Mouse (Mus musculus): ENCODE measurements around the gene Tmem129.
A peak's percentile ranks its signal among the peaks of the same experiment; 100 is the strongest.

The Tmem129 gene

DNA sequence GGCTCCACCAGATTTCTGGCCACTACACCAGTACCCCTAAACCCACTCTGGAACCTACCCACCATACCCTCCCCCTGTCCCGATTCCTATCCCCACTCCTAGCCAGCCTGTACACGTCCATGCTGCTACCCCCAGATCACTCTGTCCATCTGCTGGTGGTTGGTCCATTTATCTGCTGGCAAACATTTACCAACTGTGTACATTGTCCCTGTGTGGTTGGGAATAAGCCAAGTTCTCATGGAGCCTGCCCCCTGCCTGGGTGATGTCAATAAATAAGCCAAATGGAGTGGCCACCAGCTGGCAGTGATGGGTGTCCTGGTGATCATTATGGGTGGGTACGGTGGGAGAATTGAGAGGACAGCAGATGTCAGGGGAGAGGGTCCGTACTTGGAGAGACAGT lies 28.9 kb upstream of the Tmem129 start:
- no peak for DNase-seq (ENCODE audit: low spot score)

DNA sequence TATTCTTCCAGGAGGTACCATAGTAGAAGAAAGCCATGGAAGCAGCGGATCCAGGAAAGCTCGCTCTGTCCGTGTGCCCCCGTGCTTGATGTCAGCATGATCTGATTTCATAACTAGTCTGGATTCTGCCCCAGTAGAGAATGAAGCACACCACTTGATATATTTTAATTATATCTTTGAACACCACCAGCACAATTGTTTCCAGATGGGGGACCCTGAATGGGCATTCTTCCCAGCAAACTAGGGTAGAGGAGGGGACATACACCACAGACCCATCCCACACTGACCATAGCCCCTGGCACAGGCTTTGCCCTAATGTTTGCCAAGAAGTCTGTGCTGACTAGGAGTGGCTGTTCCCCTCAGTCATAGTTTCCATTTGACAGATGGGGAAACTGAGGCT lies 26.7 kb upstream of the Tmem129 start:
- DNase-seq (ENCODE audit: low spot score), result no peak

DNA sequence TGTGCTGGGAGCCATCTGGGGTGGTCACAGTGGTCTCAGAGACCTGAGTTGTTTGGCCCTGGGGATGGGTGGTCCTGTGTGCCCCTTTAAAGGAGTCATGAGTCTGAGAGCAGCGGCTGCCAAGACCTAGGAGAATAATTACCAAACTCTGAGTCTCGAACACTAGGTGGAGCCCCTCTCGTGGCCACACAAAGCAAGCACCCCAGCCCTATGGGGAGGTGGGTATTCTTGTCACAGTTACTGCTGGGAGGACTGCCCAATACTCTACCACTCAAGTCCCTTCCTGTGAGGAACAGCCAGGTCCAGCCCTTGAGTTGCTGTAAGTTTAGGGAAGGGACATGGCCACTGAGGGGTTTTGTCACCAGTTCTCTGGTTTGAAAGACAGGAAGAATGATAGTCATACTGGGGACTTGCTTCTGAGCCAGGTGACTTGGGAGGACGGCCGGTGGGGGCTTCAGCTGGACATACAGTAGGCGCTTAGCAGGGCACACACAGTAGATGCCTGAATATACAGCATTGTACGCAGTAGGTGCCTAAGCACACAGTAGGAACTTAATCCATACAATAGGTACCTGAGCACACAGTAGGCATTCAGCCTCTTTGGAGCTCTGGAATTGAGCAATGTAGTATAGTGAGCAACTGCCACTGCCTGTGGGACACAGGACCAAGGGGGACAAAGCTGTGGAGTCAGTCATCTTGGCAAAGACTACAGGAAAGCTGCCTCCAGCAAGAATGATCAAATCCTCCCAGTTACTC lies 25.9 kb upstream of the Tmem129 start:
- DNase-seq (ENCODE audit: low spot score), result peak; percentile 46

DNA sequence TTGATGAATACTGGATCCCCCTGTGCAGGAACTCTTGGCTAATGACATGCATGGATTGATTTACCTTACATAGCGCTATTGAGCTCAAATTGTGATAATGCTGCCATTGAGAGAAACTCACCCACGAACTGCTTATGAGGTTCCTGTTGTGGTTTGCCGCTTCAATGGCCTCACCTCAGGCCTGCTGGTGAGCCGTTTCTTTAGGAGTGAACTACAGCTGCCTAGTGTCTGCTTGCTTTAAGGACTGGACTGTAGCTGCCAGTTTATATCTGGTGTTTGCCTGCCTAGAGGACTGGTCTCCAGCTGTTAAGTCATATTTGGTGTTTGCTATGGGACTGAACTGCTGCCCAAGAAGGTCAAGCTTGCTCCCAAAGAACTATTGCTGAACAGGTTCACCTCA lies 24.7 kb upstream of the Tmem129 start:
- no peak for DNase-seq (ENCODE audit: low spot score)

DNA sequence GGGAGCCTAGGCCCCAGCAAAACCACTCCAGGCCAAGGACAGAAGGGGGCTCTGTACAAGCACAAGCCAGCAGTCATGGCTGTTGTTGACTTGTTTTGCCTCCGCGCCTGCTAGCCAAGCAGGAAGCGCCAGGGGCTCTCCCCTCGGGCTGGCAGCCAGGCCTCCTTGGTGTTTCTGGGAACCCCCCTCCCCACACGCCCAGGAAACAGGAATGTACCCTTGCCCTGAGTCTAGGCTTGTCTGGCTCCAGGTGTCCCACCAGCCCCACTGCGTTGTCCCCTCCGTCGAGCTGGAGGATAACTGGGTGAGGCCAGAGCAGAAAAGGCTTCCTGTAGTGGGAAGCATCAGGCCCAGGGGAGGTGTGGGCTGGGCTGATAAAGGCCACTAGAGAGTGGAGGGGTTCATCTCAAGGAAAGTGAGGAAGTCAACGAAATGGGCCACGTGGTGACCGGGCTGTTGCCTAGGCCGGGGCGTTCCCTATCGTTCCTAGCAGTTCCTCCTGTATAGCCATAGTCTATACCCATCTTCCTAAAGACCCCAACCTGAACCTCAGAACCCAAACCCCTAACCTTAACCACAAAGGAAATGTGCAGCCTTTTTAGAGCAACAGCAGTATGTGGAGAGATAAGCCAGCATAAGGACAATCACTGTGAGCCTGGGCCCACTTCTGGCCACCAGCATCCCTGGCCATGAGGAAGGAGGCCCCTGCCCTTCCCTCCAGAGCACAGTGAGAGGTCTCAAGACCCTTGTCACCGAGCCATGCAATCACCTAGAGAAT lies 23.6 kb upstream of the Tmem129 start:
- DNase-seq (ENCODE audit: low spot score), result no peak

DNA sequence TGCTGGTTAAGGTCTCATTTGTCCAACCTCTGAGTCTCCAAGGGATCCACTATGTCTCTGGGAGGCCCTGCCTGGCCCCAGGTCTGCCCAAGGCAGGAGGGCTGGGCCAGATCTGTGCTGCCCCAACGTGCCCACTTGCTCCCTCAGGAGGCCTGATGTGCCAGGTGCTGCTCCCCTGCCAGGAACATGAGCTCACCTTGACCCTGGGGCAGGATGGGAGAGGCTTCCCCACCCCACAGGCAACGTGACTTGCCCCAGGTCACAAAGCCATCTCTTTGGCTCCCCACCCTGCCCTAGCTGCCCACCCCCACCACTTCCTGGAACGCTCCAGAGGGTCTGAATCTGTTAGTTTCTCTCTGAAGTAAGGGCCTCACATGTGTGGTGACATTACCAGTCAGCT lies 22.8 kb upstream of the Tmem129 start:
- no peak for DNase-seq (ENCODE audit: low spot score)

- DNase-seq (ENCODE audit: low spot score), result no peak
Observed at GRCm38 (mm10) chr5:33678244-33678643, 20.0 kb upstream of the Tmem129 start.

DNA sequence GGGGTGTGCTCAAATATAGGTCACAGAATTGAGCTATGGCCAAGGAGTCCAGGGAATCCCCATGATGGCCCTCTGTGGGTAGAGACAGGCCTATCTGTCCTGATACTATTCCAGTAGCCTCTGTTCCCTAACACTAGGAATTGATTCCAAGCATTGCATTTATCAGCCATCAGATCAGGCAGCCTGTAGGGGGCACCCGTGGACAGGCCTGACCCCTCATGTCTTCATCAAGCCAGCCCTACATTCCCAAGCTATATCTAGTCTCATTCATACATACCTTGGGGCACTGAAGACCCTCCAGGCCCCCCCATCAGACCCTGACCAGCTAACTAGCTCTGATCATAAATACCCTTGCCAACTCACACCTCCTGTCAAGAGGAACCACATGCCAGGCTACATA lies 17.7 kb upstream of the Tmem129 start:
- DNase-seq (ENCODE audit: low spot score), result no peak

DNA sequence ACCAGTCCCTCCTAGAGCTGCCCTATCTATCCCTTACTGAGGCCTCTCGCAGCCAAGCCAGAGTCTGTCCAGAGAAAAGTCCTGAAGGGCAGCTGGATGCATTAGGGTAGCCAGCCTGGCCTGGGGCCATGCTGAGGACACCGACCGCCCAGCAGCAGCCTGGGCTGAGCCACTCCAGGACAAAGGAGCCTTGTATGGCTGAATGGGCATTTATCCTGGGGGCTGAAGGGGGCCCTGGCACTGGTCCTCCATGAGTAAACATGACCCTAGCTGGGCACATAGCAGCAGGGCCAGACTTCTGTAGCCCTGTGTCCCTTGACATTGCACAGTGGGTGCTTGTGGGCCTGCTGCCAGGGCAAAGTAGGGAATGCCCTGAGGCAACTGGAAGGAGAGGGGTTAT lies 16.2 kb upstream of the Tmem129 start:
- DNase-seq (ENCODE audit: low spot score), result no peak

DNA sequence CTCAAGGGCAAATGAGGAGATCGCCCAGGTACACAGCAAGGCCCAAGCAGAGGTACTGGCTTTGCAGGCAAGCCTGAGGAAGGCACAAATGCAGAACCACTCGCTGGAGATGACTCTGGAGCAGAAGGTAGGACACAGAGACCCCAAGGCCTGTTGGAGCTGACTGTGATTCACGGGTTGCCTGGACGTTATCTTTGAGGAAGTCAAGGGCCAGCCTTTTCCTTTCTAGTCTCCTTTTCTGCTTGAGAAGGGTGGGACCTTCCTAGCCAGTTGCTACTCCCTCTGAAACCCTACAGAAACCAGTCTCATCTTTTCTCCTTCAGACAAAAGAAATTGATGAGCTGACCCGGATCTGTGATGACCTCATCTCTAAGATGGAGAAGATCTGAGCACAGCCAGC lies 13.4 kb upstream of the Tmem129 start:
- DNase-seq (ENCODE audit: low spot score), result no peak

GRCm38 (mm10) chr5:33668223-33668622 lies 10.0 kb upstream of the Tmem129 start:
- DNase-seq (ENCODE audit: low spot score), result no peak

GRCm38 (mm10) chr5:33658664-33659050 lies 441 bp upstream of the Tmem129 start:
- DNase-seq (ENCODE audit: low spot score), result no peak

GRCm38 (mm10) chr5:33657251-33657786 lies 897 bp downstream of the Tmem129 start:
- DNase-seq (ENCODE audit: low spot score), result no peak

GRCm38 (mm10) chr5:33656739-33657138 lies 1.5 kb downstream of the Tmem129 start:
- no peak for DNase-seq (ENCODE audit: low spot score)

DNA sequence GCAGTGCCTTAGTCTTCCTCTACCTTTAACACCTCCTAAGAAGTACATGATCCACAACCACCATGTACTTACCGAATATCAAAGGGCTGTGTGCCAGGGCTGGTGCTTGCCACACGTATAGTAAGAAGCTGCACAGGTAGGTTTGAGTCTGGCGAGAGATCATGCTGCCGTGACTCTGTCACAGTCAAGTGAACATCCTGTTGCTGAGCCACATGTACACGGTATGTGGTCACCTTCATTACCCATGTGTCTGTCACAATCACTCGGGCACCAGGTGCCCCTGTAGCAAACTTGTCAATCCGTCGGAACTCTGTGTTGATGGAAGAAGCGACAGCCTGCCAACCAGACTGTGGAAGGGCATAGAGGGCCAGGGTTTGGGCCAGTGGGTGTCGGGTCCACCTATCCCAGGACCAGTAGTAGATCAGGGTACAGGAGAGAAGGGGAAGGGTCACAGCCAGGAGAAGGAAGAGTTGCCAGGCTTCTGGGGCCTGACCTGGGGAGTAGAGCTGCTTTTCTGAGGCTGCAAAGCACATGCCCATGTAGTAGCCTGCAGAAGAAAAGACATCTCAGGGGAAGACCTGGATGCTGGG lies 2.9 kb downstream of the Tmem129 start:
- no peak for DNase-seq (ENCODE audit: low spot score)

DNA sequence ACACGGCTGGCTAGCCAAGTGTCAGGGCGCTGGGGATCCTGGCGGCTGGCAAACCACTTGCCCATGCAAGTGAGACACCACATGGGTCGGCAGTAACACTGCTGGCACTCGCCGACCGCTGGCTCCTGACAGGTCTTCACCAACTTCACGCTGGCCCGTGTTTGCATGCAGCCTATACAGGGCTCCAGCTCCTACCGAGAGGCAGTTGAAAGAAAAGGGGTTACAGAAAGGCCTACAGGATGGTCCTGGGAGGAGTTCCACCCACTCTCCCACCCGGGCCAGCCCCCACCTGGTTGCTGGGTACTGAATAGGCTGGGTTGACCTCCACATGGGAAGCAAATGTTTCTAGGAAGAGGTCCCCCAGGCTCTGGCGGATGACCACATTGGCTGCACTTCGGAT lies 3.8 kb downstream of the Tmem129 start:
- DNase-seq (ENCODE audit: low spot score), result no peak

GRCm38 (mm10) chr5:33652783-33653173 lies 5.4 kb downstream of the Tmem129 start:
- no peak for DNase-seq (ENCODE audit: low spot score)

DNA sequence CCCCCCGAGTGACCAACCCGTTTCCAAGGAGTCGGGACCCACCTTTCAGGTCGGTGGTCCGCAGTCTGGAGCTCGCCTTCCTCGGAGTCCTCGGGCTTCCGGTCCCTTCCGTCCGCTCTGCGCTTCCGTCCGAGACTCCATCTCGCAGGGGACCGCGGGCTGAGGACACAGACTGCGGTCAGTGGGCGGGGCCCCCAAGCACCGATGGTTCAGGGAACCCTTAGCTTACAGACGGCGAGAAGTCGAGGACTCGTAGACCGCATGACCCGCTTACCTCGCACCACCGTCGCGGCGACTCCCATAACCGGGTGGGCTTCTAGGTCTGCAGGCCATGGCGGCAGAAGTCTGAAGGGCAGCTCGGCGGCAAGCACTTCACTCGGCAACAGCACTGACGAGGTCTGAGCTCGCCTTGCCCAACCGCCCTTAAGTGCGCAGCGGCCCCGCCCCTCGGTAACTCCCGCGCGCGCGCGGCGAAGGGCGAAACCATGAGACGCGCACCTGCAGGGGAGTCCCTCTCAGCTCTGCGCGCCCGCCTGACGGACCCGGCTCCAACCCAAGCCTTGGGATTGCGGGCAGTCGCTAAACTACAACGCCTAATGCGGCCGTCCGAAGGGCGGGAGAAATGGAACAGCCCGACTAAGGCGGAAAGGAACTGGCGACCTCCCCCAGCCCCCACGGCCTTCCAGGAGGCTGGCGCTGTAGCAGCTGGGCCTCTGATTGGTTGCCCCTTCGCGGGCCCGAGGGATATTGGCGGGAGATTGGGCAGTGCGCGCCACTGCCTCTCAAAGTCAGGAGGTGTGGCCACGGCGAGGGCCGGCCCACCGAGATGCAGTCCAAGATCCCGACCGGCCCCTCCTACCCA lies 6.1 kb downstream of the Tmem129 start, which contains the start of gene Slbp:
Slbp (minus strand) TSS at position 654 of the 862 bp plus-strand sequence.
- peak; percentile 92 for DNase-seq (ENCODE audit: low spot score)

DNA sequence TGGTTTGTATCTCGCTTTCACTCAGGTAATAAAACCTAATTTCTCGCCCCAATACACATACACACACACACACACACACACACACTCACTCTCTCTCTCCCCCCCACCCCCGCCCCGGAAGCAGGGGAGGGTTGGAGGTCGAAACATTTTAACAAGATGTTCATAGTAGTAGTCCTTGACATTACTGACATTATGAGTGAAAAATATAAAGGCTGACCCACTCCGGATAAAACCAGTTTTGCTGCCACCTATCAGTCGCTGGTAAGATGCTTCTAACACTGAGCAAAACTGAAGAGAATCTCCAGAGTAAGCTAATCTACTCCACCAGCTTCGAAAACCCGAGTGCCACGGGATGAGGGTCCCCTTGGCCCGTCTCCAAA lies 6.7 kb downstream of the Tmem129 start:
- no peak for DNase-seq (ENCODE audit: low spot score)

GRCm38 (mm10) chr5:33651017-33651416 lies 7.2 kb downstream of the Tmem129 start:
- no peak for DNase-seq (ENCODE audit: low spot score)

DNA sequence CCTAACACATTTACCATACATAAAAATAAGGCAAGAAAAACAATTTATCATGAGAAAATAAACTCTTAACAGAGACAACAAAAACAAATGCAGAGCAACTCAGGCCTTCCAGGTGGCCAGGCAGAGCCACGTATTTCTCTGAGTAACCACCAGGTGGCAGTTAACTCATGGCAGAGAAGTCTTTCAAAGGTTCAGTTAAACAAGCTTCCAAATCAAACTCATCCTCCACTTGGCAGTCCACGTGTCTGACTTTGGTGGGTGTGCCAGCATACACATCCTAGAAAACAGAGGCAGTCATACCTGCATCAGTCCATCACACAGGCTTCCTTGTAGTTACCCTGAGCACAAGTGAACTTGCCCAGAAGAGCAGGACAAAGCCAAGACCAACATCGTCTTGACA lies 17.6 kb downstream of the Tmem129 start:
- no peak for DNase-seq (ENCODE audit: low spot score)

- DNase-seq (ENCODE audit: low spot score), result no peak
Observed at GRCm38 (mm10) chr5:33638826-33639225, 19.4 kb downstream of the Tmem129 start.

Data from urinary bladder, postnatal 25 days (tissue).